Mouse (Mus musculus): ENCODE results near the gene Dppa3. TPM values are rescaled to one million over a fixed set of nuclear protein-coding genes. Genes with fewer than 3 reads are reported as not detected.

Gene Dppa3
- not detected in 2 replicates for total RNA-seq (2015; ENCODE audit: low replicate concordance)
- total RNA-seq (2017; ENCODE audit: low replicate concordance), result not detected in 2 replicates

GRCm38 (mm10) chr6:122626110-122626509, at the start of gene Dppa3:
Gene Dppa3, plus strand, starts transcription at chr6:122626410.
- ATAC-seq (replicated peaks; ENCODE audit: low FRiP score, poor library complexity, severe bottlenecking), result no peak

DNA sequence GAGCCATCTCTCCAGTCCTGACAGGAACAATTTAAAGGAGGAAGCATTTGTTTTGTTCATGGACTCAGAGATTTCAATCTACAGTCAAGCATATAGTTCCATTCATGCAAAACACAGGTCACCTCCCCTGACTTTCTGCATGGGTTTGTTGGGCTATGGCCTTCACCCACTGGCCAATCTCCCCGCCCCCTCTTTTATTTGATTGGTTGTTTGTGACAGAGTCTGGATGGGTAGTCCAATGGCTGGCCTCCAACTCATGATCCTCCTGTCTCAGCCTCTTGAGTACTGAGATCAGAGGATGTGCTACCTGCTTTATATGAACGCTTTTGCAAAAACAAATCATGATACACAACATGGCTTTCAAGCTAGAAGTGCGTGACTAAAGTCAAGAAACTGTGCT, 49.2 kb upstream of the Dppa3 start:
- peak; percentile 62; the same call in 1 of the 2 replicates for ATAC-seq (replicated peaks; ENCODE audit: low FRiP score, poor library complexity, severe bottlenecking)

DNA sequence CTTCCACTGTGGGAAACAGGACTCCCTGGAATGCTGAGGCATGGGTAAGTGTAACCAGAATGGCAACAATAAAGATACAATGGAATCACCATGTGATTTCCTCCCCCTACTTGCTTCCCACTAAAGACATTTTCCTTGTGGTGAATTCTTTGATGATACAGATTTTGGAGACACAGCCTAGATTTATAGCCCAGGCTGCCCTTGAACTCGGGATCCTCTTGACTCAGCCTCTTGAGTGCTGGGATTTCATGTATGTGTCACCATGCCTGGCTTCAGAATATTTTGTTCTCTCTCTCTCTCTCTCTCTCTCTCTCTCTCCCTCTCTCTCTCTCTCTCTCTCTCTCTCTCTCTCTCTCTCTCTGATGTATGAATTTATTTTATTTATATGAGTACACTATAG, 47.1 kb upstream of the Dppa3 start:
- ATAC-seq (replicated peaks; ENCODE audit: low FRiP score, poor library complexity, severe bottlenecking), result no peak

- ATAC-seq (replicated peaks; ENCODE audit: low FRiP score, poor library complexity, severe bottlenecking), result no peak
Measured at GRCm38 (mm10) chr6:122591027-122591758, 35.0 kb upstream of the Dppa3 start.

DNA sequence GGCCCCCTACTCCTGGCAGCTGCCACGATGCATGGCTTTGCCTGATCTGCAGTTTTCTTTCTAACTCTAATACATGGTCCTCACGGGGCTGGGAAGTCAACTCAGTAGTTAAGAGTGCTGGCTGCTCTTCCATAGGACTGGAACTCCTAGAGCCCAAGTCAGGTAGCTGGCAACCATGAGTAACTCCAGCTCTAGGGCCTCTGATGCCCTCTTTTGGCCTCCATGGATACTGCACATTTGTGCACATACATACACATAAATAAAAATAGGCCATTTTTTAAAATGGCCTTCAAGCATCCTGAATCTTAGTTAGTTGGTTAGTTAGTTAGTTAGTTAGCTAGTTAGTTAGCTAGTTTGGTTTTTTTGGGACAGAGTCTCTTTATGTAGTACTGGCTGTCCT, 33.3 kb upstream of the Dppa3 start:
- no peak for ATAC-seq (replicated peaks; ENCODE audit: low FRiP score, poor library complexity, severe bottlenecking)

DNA sequence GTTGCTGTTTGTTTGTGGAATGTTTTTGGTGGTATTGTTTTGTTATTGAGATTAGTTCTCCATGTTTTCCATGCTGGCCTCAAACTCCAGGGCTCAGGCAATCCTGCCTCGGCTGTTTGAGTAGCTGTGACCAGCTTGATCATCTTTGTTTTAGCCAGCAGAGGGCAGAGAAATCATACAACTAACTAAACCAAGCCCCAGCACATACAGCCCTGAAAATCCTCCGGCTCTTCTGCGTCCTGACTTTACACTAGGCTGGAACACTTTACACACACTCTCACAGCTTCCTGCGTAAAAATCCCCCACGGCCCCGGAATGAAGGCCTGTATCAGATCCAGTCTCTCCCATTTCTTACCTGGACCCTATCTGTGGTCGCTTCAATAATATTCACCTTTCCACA, 30.6 kb upstream of the Dppa3 start:
- no peak for ATAC-seq (replicated peaks; ENCODE audit: low FRiP score, poor library complexity, severe bottlenecking)

DNA sequence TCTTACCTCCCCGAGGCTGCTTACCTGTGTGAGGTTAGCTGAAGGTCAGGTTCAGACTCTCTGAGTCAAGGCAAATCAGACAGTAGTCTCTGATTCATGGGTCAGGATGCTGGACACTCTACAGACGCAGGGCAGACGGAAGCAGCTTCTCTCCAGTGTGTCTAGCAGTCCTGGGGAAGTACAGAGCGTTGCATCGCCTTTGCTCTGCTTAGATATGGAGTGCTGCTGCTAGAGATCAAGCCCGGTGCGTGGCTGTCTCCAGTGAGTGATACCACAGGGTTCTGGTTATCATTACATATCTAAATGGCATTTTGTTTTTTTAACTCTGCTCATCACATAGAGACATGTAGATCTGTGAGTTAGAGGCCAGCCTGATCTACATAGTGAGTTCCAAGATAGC, 29.6 kb upstream of the Dppa3 start:
- ATAC-seq (replicated peaks; ENCODE audit: low FRiP score, poor library complexity, severe bottlenecking), result no peak

GRCm38 (mm10) chr6:122598014-122598413, 28.2 kb upstream of the Dppa3 start:
- no peak for ATAC-seq (replicated peaks; ENCODE audit: low FRiP score, poor library complexity, severe bottlenecking)

GRCm38 (mm10) chr6:122598436-122598835, 27.8 kb upstream of the Dppa3 start:
- no peak for ATAC-seq (replicated peaks; ENCODE audit: low FRiP score, poor library complexity, severe bottlenecking)

- no peak for ATAC-seq (replicated peaks; ENCODE audit: low FRiP score, poor library complexity, severe bottlenecking)
Measured at GRCm38 (mm10) chr6:122599054-122599737, 27.0 kb upstream of the Dppa3 start.

DNA sequence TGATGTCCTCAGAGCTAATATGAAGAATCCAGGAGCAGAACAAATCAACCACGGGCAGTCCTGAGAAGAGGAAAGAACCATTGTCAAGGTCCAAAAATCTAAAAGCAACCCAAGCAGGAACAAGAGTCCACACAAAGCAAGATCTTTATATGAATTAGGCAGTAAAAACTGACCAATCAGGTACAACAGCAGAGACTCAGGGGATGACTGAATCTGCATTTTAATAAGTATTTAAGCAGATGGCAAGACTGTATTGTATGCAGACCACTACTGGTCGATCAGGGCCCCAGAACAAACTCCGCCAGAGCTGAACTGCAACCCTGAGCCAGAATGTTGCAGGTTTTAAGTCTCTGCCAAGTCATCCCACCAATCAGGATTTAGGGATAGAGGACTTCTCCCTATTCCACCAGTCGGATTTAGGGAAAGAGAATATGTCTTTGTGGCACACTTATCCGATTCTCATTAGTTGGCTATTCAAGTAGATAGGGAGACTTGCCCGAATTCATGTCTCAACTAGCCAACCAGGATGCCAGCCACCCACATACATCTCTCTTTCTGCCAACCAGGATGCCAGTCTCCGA, 26.1 kb upstream of the Dppa3 start:
- no peak for ATAC-seq (replicated peaks; ENCODE audit: low FRiP score, poor library complexity, severe bottlenecking)

GRCm38 (mm10) chr6:122601031-122601430, 25.2 kb upstream of the Dppa3 start:
- no peak for ATAC-seq (replicated peaks; ENCODE audit: low FRiP score, poor library complexity, severe bottlenecking)

- ATAC-seq (replicated peaks; ENCODE audit: low FRiP score, poor library complexity, severe bottlenecking), result no peak
Measured at GRCm38 (mm10) chr6:122601615-122602014, 24.6 kb upstream of the Dppa3 start.

DNA sequence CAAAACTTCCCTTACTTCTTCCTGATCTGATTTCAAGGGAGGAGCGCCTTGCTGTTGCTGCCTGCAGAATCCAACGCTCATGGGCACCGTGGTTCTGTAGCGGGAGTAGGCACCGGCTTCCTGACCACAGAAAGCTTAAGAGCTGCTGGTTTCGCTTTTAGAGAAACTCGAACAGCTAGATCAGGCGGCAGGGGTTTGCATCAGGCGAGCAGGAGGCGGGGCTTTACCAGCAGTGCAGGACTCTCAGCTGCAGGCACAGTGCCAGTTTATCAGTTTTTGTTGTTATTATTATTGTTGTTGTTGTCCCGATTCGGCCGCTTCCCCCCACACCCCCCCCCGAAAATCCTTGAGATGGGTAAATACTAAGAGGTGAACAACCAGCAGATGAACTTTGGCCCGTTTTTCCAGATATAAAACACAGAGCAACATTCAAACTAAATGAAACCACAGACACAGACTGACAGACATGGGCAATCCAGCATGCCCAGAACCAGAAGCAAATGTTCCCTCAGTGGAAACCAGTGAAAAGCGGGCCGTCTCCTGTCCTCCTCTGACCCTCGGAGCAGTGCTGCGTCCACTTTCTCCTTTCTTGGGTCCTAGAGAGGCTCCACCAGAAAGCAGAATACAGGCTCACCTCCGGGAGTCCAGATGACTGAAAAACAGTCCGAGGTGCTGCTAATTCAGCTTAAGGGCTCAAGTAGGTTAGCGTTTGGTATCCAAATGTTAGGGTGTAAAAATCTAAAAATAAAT, 23.8 kb upstream of the Dppa3 start, which contains the start of gene Apobec1:
TSS of gene Apobec1 (minus strand) at position 203 of the 750 bp plus-strand sequence.
- ATAC-seq (replicated peaks; ENCODE audit: low FRiP score, poor library complexity, severe bottlenecking), result peak; percentile 94

DNA sequence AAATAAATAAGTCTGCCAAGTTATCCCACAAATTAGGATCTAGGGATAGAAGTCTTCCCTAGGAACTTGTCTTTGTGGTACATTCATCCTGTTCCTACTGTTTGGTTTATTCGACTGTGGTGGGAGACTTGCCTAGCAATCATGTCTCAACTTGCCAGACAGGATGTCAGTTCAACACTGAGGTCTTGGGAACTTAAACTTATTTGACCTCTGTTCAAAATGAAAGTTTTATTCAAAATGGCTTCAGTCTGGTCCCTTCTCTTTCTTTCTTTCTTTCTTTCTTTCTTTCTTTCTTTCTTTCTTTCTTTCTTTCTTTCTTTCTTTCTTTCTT, 23.3 kb upstream of the Dppa3 start:
- ATAC-seq (replicated peaks; ENCODE audit: low FRiP score, poor library complexity, severe bottlenecking), result no peak

GRCm38 (mm10) chr6:122604260-122604659, 21.9 kb upstream of the Dppa3 start:
- no peak for ATAC-seq (replicated peaks; ENCODE audit: low FRiP score, poor library complexity, severe bottlenecking)

DNA sequence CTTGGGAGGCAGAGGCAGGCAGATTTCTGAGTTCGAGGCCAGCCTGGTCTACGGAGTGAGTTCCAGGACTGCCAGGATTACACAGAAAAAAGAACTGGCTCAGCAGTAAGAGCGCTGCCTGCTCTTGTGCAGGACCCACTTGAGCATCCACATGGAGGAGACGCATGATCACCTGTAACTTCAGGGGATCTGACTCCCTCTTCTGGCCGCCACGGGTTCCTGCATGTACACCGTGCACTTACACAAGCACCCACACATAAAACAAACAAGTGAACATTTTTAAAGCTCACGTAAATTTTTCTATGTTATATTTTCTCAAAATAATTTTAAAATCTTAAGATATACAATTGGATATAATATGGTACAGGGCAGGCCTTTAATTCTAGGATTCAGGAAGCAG, 20.7 kb upstream of the Dppa3 start:
- ATAC-seq (replicated peaks; ENCODE audit: low FRiP score, poor library complexity, severe bottlenecking), result 0 out of 2 replicates have a peak, but pooled peaks have one; percentile 45

DNA sequence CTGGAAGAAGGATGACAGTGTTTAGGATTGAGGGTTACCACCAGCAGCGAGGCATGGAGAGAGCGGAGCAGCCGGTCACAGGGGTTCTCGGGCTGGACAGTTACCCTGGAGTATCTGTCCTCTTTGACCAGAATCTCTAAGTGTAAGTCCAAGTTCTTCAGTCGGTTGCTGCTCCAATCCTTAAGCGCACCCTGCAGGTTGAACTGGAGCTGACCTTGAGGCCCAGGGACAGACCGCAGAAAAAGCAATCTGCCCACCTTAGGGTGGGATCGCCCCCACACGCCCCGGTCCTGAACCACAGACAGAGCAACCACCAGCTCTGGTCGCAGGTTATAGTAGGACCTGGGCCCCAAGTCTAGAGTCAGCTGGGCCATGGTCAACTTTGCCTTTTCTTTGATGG, 19.5 kb upstream of the Dppa3 start:
- ATAC-seq (replicated peaks; ENCODE audit: low FRiP score, poor library complexity, severe bottlenecking), result no peak

DNA sequence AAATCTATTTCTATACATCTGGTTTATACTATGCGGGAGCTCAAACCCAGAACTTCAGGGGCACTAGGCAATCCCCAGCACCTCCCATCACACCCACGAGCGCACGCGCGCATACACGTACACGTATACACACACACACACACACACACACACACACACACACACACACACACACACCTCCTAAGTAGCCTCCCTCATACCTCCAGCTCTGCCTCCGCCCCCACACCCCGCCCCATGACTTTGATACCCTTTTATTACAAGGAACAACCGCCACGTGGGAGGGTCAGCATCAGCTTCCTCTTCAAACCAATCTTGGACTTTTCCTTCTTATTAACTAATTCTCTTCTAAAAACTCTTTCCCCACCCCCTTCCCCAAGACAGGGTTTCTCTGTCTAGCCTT, 18.5 kb upstream of the Dppa3 start:
- ATAC-seq (replicated peaks; ENCODE audit: low FRiP score, poor library complexity, severe bottlenecking), result no peak

Measured in erythroblast, adult 5-6 weeks (primary cell).